Mouse (Mus musculus): ENCODE results near the gene Metap2. TPM values are rescaled to one million over a fixed set of nuclear protein-coding genes. Genes with fewer than 3 reads are reported as not detected.
"Not testable (repeated sequence)": the region's sequence is repeated elsewhere in the genome, so short reads cannot be mapped to it uniquely, and the experiment has no call there.

Gene Metap2
- polyA plus RNA-seq, 1 experiment: 137 TPM

GRCm38 (mm10) chr10:93834394-93834745, 62.5 kb downstream of the Metap2 start:
- H3K4me3 ChIP-seq (ENCODE audit: insufficient read depth, low read depth, low read length): peak overlapping the region; percentile 64
- no peaks in the 10 kb centered on the region for H3K4me1 ChIP-seq (ENCODE audit: control insufficient read depth, insufficient read depth, insufficient read length, low read length)
- H3K27ac ChIP-seq (replicated peaks; ENCODE audit: low read depth, low read length): no peak overlapping the region

- Histone ChIP-seq H3K4me3 (ENCODE audit: insufficient read depth, low read depth, low read length) (peak overlapping the region; percentile 64), H3K27ac (replicated peaks; ENCODE audit: low read depth, low read length) (no peak overlapping the region), H3K4me1 (ENCODE audit: control insufficient read depth, insufficient read depth, insufficient read length, low read length) (no peaks in the 10 kb centered on the region)
Observed at GRCm38 (mm10) chr10:93833699-93834393, 63.0 kb downstream of the Metap2 start.

- peak overlapping the region; percentile 64 for H3K4me3 ChIP-seq (ENCODE audit: insufficient read depth, low read depth, low read length)
- no peak overlapping the region for H3K27ac ChIP-seq (replicated peaks; ENCODE audit: low read depth, low read length)
- no peaks in the 10 kb centered on the region for H3K4me1 ChIP-seq (ENCODE audit: control insufficient read depth, insufficient read depth, insufficient read length, low read length)
Observed at GRCm38 (mm10) chr10:93833370-93833698, 63.6 kb downstream of the Metap2 start.

- Histone ChIP-seq H3K27ac (replicated peaks; ENCODE audit: low read depth, low read length) (no peak overlapping the region), H3K4me1 (ENCODE audit: control insufficient read depth, insufficient read depth, insufficient read length, low read length) (no peaks in the 10 kb centered on the region), H3K4me3 (ENCODE audit: insufficient read depth, low read depth, low read length) (no peak overlapping the region)
Observed at GRCm38 (mm10) chr10:93832811-93833210, 64.1 kb downstream of the Metap2 start.

- Histone ChIP-seq H3K4me1 (ENCODE audit: control insufficient read depth, insufficient read depth, insufficient read length, low read length) (no peaks in the 10 kb centered on the region), H3K4me3 (ENCODE audit: insufficient read depth, low read depth, low read length) (peak overlapping the region; percentile 17; the same call in 1 of the 2 replicates), H3K27ac (replicated peaks; ENCODE audit: low read depth, low read length) (no peak overlapping the region)
Observed at GRCm38 (mm10) chr10:93831730-93832574, 64.9 kb downstream of the Metap2 start.

- Histone ChIP-seq H3K4me3 (ENCODE audit: insufficient read depth, low read depth, low read length) (peak within 1 kb of the TSS; percentile 17; the same call in 1 of the 2 replicates), H3K27ac (replicated peaks; ENCODE audit: low read depth, low read length) (no peak within 1 kb of the TSS), H3K4me1 (ENCODE audit: control insufficient read depth, insufficient read depth, insufficient read length, low read length) (no peaks in the 10 kb centered on the region)
Observed at GRCm38 (mm10) chr10:93830931-93831729, 65.8 kb downstream of the Metap2 start, which contains the start of gene Usp44. TSS of gene Usp44 (plus strand) at chr10:93831555.

GRCm38 (mm10) chr10:93829898-93830831, 66.7 kb downstream of the Metap2 start:
- Histone ChIP-seq H3K4me3 (ENCODE audit: insufficient read depth, low read depth, low read length) (no peak overlapping the region), H3K4me1 (ENCODE audit: control insufficient read depth, insufficient read depth, insufficient read length, low read length) (no peaks in the 10 kb centered on the region), H3K27ac (replicated peaks; ENCODE audit: low read depth, low read length) (no peak overlapping the region)

- Histone ChIP-seq H3K4me3 (ENCODE audit: insufficient read depth, low read depth, low read length) (no peak overlapping the region), H3K4me1 (ENCODE audit: control insufficient read depth, insufficient read depth, insufficient read length, low read length) (no peaks in the 10 kb centered on the region), H3K27ac (replicated peaks; ENCODE audit: low read depth, low read length) (no peak overlapping the region)
Observed at GRCm38 (mm10) chr10:93818661-93819060, 78.2 kb downstream of the Metap2 start.

- H3K4me3 ChIP-seq (ENCODE audit: insufficient read depth, low read depth, low read length): no peak overlapping the region
- H3K4me1 ChIP-seq (ENCODE audit: control insufficient read depth, insufficient read depth, insufficient read length, low read length): no peaks in the 10 kb centered on the region
- H3K27ac ChIP-seq (replicated peaks; ENCODE audit: low read depth, low read length): no peak overlapping the region
Observed at GRCm38 (mm10) chr10:93813755-93814154, 83.1 kb downstream of the Metap2 start.

- Histone ChIP-seq H3K4me3 (ENCODE audit: insufficient read depth, low read depth, low read length) (no peak overlapping the region), H3K4me1 (ENCODE audit: control insufficient read depth, insufficient read depth, insufficient read length, low read length) (no peaks in the 10 kb centered on the region), H3K27ac (replicated peaks; ENCODE audit: low read depth, low read length) (no peak overlapping the region)
Observed at GRCm38 (mm10) chr10:93812774-93813415, 84.0 kb downstream of the Metap2 start.

GRCm38 (mm10) chr10:93812098-93812497, 84.8 kb downstream of the Metap2 start:
- H3K4me3 ChIP-seq (ENCODE audit: insufficient read depth, low read depth, low read length): no peak overlapping the region
- no peak overlapping the region for H3K27ac ChIP-seq (replicated peaks; ENCODE audit: low read depth, low read length)
- H3K4me1 ChIP-seq (ENCODE audit: control insufficient read depth, insufficient read depth, insufficient read length, low read length): no peaks in the 10 kb centered on the region

GRCm38 (mm10) chr10:93810590-93811185, 86.2 kb downstream of the Metap2 start:
- Histone ChIP-seq H3K27ac (replicated peaks; ENCODE audit: low read depth, low read length) (no peak overlapping the region), H3K4me3 (ENCODE audit: insufficient read depth, low read depth, low read length) (no peak overlapping the region), H3K4me1 (ENCODE audit: control insufficient read depth, insufficient read depth, insufficient read length, low read length) (no peaks in the 10 kb centered on the region)

- H3K4me1 ChIP-seq (ENCODE audit: control insufficient read depth, insufficient read depth, insufficient read length, low read length); H3K27ac ChIP-seq (replicated peaks; ENCODE audit: low read depth, low read length); H3K4me3 ChIP-seq (ENCODE audit: insufficient read depth, low read depth, low read length): not testable (repeated sequence)
Observed at GRCm38 (mm10) chr10:93809438-93809837, 87.5 kb downstream of the Metap2 start.
